Mouse (Mus musculus) inflammation-experienced regulatory T-cells, adult 6 months (primary cell): ENCODE measurements around the gene Prr19. TPM values are rescaled to one million over a fixed set of nuclear protein-coding genes. Genes with fewer than 3 reads are reported as not detected.
"Not testable (repeated sequence)": the region's sequence is repeated elsewhere in the genome, so short reads cannot be mapped to it uniquely, and the experiment has no call there.

ENCODE experiments used
- ATAC-seq: one replicate; pipeline ENCODE4 v1.8.0; 2017
- polyA plus RNA-seq, 3 experiments: library from polyadenylated mRNA; unstranded; fragments of 100-300 nt; shearing (Covaris generic); gene quantifications; one replicate each; pipeline ENCODE4 v1.2.1; 2017

The Prr19 gene
- not detected for polyA plus RNA-seq

DNA sequence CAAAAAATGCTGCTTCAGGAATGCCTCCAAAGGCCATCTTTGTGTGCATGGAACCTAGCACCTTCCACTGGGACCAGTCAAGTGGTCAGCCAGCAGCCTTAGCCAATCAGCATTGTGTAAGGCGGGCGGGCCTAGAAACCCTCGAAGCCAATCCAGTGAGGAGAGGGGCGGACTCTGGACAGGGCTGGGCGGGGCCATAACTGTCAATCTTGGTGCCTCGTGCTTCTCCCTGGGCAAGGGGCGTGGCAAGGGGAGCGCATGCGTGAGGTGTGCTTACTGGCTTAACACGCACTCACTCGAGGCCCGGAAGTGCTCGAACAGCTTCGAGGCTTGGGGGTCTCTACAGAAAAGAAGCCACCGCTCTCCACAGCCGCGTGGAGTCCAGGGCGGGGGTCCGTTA, at the start of gene Prr19:
Prr19 (plus strand) TSS at position 349 of the 400 bp plus-strand sequence.
- no peak for ATAC-seq

DNA sequence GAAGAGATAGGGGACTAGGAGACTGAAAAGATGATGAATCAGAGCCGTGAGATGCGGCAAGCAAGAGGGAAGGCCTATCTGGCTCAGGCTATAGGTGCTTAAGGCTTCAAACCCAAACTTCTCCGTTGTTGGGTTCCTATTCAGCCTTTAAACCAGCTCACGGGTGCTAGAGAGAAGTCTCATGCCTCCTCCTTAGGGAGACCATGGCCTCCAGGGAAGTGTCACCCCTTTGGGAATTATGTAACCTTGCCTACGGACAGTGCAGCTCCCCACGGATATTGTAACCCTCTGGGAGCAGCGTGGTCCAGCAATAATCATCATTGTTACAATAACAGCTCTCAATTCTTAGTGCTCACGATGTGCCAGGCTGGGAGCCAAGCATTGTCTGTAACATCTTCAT, 49.4 kb upstream of the Prr19 start:
- ATAC-seq, result no peak

DNA sequence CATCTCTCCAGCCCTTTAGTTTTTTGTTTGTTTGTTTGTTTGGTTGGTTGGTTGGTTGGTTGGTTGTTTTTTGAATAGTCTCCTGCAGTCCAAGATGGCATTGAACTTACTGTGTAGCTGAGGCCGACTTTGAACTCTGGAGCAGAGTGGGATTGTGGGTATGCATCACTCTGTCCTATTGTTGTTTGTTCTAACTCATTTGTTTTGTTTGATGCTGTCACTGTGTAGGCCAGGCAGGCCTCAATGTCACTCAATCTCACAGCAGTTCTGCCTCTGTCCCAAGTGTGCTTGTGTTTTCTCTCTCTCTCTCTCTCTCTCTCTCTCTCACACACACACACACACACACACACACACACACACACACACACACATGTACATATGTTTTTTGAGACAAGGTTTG, 39.3 kb upstream of the Prr19 start:
- no peak for ATAC-seq

DNA sequence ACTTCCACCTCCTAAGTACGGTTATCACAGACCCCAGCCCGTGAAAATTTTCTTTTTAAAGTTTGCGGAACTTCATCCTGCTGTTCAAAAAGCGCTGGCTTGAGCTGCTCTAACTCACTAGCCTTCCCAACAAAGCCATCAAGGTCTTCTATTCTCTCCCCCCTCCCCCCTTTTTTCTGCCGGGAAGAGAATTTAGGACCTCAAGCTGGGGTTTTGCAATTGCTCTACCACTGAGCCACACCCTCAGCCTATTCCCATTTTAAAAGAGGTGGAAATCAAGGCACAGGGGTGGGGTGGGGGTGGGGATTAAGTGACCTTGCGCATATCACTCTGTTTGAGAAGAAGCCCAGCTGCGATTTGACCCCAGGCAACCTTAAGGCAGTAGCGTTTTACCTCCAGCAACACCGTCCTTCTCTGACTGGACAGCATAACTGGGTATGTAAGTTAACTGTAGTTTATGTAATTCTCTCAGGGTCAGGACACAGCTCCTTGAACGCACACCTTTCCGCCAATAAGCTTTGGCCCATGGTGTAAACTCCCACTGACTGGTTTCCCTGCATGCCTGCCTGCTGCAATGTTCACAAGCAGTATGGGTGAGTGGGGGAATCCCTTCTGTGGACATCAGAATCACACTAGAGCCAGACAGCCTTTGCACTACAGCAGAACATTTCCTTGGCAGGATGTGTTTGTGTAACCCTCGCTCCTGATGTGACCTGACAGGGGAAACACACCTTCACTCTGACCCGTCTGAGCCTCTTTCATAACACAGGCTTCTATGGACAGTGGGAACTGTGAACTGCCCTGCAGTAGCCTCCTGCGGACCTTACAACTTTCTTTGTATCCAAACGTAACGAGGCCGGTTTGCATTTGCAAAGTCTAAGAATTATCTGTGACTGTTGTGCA, 37.0 kb upstream of the Prr19 start:
- no peak for ATAC-seq

DNA sequence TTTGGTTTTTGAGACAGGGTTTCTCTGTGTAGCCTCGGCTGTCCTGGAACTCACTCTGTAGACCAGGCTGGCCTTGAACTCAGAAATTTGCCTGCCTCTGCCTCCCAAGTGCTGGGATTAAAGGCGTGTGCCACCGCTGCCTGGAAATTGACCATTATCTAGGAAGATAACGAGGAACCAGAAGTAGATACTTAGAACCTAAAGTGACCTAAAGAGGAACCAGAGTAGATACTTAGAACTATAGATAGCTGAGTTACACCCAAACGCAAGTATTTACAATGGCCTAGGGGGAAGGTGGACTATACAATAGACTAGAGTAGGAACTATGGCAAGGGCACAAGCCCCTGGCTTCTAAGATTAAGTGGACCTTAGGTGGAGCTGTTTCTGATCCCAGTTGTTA, 35.5 kb upstream of the Prr19 start:
- ATAC-seq, result not testable (repeated sequence)

DNA sequence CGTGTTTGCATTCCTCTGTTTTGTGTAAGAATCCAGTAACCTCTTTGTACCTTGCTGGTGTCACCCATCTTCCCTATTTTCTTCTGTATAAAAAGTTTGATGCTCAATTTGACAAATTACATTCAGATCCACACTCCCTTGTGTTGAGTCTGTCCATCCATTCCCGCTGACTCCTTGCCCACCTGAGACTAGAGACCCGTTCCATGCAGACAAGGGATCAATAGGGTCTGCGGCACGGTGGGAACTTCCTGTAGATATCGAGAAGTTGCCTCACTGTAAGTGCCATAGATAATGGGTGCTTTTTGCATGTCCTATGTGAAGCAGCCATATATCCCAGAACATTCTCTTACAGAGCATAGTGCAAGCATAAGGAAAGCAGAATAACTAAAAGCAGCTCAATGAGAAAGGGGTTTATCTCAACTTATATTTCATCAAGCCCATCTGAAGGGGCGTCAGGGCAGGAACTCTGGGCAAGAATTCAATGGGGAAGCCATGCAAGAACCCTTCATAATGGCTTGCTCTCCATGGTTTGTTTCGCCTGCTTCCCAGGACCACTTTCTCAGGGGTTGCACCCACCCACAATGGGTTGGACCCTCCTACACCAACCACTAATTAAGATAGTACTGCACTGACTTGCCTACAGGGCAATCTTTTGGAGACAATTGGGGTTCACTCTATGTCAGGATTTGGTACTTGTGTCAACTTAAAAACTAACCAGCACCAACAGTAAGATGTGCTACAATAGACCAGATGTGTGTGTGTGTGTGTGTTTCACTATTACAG, 34.8 kb upstream of the Prr19 start:
- ATAC-seq, result no peak

DNA sequence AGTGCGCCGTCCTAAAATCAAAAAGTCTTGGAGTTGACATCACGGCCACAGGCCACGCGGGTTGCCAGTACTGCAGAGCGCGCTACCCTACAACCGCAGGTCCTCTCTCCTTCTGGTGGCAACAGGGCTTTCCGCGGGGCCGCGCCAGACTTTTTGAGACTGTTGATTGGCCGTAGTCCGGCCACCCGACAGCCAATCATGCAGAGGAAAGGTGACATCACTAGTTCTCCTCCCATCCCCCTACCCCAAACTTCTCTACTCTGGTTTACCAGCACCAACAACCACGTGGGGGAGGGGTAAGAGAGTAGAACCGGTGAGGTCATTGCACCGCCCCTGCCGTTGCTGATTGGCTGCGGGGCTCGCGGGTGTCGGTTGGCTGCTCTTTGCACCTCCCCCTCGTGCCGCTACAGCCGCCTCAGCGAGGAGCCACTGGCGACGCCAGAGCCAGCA, 33.9 kb upstream of the Prr19 start, which contains the start of gene Cic:
Cic (plus strand) TSS at position 404 of the 450 bp plus-strand sequence.
- ATAC-seq, result peak; percentile 69

DNA sequence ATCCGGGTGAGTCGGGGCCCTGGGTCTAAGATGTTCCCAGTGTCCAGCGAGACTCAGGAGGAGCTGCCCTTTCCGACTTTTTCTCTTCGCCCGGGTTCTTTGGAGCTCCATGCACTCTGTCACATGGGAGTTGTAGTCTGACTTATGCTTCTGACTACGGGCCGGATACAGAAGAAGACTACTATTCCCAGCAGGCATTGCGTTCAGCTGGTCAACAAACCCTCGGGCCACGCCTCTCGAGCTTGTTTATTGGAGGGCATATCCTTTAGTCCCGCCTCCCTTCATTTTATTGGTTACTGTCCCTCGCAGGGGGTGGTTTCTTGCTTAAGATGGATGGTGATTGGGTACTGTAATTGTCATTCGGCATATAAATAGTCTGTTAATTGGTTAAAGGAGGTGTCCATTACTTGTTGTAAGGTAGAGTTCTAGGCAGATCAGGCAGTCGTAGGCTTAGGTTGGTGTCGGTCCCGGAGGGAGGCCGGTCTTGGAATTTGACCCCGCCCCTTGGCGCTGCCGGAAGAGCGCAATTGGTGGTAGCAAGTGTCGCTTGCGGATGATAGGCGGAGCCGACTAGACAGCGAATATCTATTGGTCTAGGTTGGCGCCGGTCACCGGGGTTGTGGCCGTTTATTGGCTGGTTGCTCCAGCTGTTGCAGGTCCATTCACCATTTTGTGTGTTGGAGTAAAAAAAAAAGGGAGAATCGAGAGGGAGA, 33.3 kb upstream of the Prr19 start:
- peak; percentile 82 for ATAC-seq

DNA sequence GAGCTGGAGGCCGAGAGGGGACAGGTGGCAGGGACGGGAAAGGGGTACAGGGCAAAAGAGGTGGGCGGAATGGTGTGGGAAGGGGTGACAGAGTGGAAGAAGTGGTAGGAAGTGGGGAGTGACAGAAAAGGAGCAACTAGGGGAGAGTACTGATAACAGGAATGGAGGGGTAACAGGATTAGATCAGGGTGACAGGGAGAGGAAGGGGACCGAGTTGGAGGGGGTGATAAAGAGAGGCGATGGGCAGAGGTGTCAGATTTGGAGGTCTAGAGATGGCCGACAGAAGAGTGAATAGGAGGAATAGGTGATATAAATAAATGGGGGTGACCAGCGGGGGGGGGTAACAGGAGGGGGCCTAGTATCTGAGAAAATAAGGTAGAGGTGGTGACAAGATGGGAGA, 32.6 kb upstream of the Prr19 start:
- ATAC-seq, result no peak

DNA sequence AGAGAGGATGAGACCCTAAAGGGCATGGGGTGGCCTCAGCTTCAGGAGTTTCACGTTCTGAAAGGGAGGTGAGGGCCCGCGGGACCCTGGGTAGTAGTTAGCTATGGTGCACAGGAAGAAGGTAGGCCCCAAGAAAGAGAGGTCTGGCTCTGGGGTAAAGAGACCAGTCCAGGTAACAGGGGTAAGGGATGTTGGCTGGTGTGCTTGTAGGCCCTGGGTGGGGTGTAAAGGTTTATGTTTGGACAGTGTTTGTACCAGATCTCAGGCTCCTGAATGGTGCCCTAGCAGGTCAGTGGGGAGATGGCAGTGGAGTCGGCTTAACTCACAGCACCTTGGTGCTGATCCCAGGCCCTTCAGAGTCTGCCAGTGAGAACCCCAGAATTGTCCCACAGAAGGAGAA, 32.2 kb upstream of the Prr19 start:
- ATAC-seq, result no peak

DNA sequence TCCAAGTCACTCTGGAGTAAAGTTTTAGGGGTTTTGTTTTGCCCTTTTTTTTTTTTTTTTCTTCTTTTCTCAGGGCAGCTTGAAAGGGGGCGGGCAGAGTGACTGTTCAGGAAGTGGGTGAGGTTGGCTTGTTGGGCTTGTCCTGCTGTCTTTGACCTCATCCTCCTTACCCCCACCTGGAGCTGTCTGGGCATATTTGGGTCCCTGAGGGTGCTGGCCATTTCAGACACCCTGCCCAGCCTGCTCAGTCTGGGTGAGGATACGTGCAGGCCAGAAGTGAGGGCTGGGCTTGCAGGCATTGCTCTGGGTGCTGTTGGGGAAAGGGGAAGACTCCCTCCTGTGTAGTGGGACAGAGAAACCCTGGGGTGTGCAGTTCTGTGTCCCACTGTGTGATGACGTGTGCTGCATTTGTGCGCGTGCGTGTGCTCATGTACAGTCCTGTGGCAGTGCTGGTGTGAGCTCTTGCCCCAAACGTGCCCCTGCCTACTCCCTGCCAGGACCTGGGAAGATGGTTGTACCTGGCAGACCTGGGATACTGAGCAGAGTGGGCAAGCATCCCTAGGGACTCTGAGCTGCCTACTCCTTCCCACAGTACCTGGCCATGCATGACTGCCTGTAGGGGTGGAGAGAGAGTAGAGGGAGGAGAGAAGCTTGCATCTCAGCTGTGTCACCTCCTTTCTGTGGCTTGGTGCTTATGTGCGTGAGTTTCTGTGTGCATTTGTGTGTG, 31.5 kb upstream of the Prr19 start:
- ATAC-seq, result no peak

DNA sequence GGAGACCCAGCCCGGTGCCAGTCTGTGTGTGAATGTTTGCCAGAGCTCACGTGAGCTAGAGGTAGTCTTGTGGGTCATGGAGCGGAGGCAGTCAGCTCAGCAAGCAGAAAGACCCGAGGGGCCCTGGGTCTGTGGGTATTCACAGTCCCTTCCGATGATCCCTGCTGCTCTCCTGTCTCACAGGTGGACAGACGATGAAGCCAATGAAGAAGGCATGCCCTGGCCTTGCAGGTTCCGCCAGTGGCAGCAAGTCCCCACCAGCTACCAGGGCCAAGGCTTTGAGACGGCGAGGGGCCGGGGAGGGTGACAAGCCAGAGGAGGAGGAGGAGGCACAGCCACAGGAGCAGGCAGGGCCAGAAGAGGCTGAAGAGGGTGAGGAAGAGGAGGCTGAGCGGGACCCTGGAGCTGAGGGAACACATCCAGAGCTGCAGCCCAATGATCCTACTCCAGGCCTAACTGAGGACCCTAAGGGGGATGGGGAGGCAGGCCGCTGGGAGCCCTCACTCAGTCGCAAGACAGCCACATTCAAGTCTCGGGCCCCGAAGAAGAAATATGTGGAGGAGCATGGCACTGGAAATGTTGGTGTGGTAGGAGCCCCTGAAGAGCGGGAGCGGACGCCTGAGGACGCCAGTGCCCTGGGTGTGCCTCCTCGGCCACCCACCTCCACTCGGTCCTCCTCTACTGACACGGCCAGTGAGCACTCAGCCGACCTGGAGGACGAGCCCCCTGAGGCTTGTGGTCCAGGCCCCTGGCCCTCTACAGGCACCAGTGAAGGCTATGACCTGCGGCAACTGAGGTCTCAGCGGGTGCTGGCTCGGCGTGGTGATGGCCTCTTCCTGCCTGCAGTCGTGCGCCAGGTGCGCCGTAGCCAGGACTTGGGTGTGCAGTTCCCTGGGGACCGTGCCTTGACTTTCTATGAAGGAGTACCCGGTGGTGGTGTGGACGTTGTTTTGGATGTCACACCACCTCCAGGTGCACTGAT, 30.3 kb upstream of the Prr19 start:
- no peak for ATAC-seq

DNA sequence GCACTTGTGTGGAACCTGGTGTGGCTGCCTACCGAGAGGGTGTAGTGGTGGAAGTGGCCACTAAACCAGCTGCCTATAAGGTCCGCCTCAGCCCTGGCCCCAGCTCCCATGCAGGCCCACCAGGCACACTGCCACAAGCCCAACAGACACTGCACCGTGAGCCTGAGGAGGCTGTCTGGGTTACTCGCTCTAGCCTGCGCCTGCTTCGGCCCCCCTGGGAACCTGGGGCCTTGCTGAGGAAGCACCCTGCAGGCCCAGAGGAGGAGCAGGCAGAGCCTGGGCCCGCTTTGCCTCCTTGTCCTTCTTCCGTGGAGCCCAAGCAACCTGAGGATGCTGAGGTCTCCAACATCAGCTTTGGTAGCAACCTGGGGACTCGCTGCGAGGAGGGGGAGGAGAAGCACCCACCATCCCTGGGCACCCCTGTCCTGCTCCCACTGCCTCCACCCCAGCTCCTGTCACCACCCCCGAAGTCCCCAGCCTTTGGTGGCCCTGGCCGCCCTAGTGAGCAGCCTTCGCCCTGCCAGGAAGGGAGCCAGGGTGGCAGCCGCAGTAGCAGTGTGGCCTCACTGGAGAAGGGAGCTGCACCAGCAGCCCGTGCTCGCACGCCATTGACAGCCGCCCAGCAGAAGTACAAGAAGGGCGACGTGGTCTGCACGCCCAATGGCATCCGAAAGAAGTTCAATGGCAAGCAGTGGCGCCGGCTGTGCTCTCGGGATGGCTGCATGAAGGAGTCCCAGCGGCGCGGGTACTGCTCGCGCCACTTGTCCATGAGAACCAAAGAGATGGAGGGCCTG, 29.4 kb upstream of the Prr19 start:
- ATAC-seq, result no peak

DNA sequence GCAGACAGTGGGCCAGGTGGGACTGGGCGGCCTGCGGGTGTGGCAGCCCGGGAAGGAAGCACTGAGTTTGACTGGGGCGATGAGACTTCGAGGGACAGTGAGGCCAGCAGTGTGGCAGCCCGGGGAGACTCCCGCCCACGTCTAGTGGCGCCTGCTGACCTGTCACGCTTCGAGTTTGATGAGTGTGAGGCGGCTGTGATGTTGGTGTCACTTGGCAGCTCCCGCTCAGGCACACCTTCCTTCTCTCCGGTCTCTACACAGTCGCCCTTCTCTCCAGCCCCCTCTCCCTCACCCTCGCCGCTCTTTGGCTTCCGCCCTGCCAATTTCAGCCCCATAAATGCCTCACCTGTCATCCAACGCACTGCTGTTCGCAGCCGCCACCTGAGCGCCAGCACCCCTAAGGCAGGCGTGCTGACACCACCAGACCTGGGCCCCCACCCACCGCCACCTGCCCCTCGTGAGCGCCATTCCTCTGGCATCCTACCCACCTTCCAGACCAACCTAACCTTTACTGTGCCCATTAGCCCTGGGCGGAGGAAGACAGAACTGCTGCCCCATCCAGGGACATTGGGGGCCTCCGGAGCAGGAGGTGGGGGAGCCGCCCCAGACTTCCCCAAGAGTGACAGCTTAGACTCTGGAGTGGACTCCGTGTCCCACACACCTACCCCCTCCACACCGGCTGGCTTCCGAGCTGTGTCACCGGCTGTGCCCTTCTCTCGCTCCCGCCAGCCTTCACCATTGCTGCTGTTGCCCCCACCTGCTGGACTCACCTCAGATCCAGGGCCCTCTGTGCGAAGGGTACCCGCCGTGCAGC, 28.6 kb upstream of the Prr19 start:
- ATAC-seq, result no peak

DNA sequence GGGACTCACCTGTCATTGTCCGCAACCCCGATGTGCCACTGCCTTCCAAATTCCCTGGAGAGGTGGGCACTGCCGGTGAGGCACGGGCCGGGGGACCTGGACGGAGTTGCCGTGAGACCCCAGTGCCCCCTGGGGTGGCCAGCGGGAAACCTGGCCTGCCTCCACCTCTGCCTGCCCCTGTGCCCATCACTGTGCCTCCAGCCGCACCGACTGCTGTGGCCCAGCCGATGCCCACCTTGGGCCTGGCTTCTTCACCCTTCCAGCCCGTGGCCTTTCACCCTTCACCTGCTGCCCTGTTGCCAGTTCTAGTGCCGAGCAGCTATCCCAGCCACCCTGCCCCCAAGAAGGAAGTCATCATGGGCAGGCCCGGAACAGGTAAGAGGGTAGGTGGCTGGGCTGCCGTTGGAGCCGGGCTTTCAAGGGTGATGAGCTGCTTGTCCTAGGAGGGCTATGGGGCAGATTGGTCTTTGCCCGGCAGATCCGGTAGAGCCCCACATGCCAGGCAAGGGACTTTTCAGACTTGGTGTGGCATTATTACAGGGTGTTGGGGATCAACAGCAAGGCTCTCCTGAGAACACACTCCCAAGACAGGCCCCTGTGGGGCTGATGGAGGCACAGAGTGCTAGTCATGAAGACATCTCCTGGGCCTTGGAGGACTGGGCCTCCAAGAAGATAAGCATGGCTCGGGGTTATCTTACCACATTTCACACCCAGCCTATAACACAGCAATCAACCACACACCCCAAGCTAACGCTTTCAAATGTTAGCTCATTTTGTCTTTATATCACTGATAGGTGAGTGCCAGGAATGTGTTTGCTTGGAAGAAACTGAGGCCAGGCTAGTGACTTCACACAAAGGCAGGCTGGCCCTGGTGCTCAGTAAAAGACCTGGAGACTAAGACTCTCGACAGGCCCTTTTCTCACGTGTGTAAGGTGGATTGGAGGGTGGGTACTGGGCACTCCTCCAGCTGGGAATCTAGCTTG, 27.7 kb upstream of the Prr19 start:
- no peak for ATAC-seq

DNA sequence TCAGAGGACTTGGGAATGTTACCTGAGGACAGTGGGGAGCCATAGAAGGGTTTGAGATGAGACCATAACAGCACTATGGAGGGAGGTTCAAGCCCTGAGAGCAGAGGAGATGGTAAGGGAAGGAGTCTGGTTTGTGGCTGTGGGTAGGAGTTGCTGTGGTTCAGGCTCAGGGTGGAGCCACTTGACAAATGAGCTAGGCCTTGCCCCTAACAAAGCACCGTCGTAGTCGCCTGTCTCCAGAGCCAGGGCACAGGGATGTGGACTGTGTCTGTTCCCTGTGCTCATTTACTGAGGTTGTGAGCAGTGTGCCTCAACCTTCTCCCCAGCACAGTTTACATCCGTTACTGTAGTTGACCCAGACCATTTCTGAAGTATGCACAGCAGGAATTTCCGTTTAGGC, 26.6 kb upstream of the Prr19 start:
- peak; percentile 42 for ATAC-seq

DNA sequence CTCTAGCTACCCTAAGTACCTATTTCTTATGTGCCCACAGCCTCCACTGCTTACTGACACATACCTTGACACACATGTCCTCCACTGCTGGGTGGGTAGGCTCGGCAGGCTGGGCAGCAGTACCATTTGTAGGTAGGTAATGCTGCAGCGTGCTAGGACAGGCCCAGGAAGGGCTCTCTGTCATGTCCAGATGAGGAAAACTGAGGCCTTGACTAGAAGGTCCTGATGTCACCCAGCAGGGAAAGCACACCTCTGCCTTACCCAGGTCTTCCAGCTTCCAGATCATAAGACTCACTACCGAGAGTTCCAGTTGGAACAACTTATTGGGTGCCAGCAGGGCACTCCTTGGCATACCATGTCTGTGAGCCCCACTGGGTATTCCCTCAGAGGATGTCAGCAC, 26.2 kb upstream of the Prr19 start:
- no peak for ATAC-seq
